Mouse (Mus musculus): ENCODE measurements around the gene Gm20458. TPM values are rescaled to one million over a fixed set of nuclear protein-coding genes. Genes with fewer than 3 reads are reported as not detected.

Gm20458 gene
- polyA plus RNA-seq, 1 experiment from 2014 or later = 12.2 TPM

GRCm38 (mm10) chr2:164485681-164486257 is 25.0 kb downstream of the Gm20458 start, which contains the start of gene Dbndd2:
TSS of gene Dbndd2 (plus strand) at chr2:164486106.
- Histone ChIP-seq H3K36me3 (no peaks in the 10 kb centered on the region), H3K4me2 (replicated peaks) (peak within 1 kb of the TSS; percentile 99), H3K27ac (replicated peaks) (no peak within 1 kb of the TSS), H3K9ac (peak within 1 kb of the TSS; percentile 50), H3K9me3 (replicated peaks) (no peaks in the 10 kb centered on the region), H3K27me3 (peaks cover 23% of the 10 kb centered on the region), H3K4me1 (peaks cover 22% of the 10 kb centered on the region), H3K4me3 (replicated peaks) (peak within 1 kb of the TSS; percentile 66)
- peak; percentile 36; the same call in 1 of the 2 replicates for ATAC-seq (ENCODE audit: insufficient number of reproducible peaks, low FRiP score, low TSS enrichment, low read depth)
- WGBS = 2% methylated on average over 26 of the region's 26 CpGs

GRCm38 (mm10) chr2:164486258-164487114 is 25.7 kb downstream of the Gm20458 start:
- Histone ChIP-seq H3K4me1 (peaks cover 22% of the 10 kb centered on the region), H3K27ac (replicated peaks) (no peak overlapping the region), H3K9ac (peak overlapping the region; percentile 50), H3K27me3 (peaks cover 23% of the 10 kb centered on the region), H3K9me3 (replicated peaks) (no peaks in the 10 kb centered on the region), H3K36me3 (no peaks in the 10 kb centered on the region; the same call in 1 of the 2 replicates), H3K4me3 (replicated peaks) (peak overlapping the region; percentile 66), H3K4me2 (replicated peaks) (peak overlapping the region; percentile 99)
- WGBS = under 1% methylated on average over 86 of the region's 90 CpGs
- peak; percentile 55 for ATAC-seq (ENCODE audit: insufficient number of reproducible peaks, low FRiP score, low TSS enrichment, low read depth)

GRCm38 (mm10) chr2:164487115-164487527 is 26.4 kb downstream of the Gm20458 start:
- no peaks in the 10 kb centered on the region; the same call in 1 of the 2 replicates for H3K36me3 ChIP-seq
- peaks cover 23% of the 10 kb centered on the region for H3K27me3 ChIP-seq
- ATAC-seq (ENCODE audit: insufficient number of reproducible peaks, low FRiP score, low TSS enrichment, low read depth) = peak; percentile 45; the same call in 1 of the 2 replicates
- peaks cover 22% of the 10 kb centered on the region for H3K4me1 ChIP-seq
- H3K9me3 ChIP-seq (replicated peaks) = no peaks in the 10 kb centered on the region
- H3K27ac ChIP-seq (replicated peaks) = no peak overlapping the region
- WGBS = 16% methylated on average over 11 of the region's 11 CpGs
- peak overlapping the region; percentile 50 for H3K9ac ChIP-seq
- peak overlapping the region; percentile 66 for H3K4me3 ChIP-seq (replicated peaks)
- peak overlapping the region; percentile 99 for H3K4me2 ChIP-seq (replicated peaks)

GRCm38 (mm10) chr2:164487812-164488211 is 27.0 kb downstream of the Gm20458 start:
- Histone ChIP-seq H3K4me2 (replicated peaks) (no peak overlapping the region), H3K27ac (replicated peaks) (no peak overlapping the region), H3K4me1 (peaks cover 22% of the 10 kb centered on the region), H3K4me3 (replicated peaks) (no peak overlapping the region), H3K9ac (no peak overlapping the region), H3K36me3 (no peaks in the 10 kb centered on the region; the same call in 1 of the 2 replicates), H3K9me3 (replicated peaks) (no peaks in the 10 kb centered on the region), H3K27me3 (peaks cover 23% of the 10 kb centered on the region)
- whole genome bisulfite sequencing = 63% methylated on average over 9 of the region's 9 CpGs
- no peak for ATAC-seq (ENCODE audit: insufficient number of reproducible peaks, low FRiP score, low TSS enrichment, low read depth)

DNA sequence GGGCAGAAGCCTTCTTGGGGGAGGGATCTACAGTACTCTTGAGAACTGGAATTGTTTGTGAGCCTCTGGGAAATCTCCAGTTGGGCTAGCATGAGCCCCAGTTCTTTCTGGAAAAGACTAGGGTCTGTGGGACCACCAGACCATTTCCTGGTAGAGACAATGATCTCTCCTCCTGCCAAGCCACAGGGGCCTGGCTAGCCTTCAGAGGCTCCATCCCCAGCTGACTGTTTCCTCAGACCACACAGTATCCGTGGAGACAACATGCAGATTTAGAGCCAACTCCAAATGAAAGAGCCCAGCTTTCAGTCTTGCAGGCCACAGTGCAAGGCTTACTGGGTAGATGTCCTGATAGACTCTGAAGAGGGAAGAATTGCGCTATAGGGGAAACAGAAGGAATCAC is 33.4 kb downstream of the Gm20458 start:
- Histone ChIP-seq H3K27ac (replicated peaks) (no peak overlapping the region), H3K36me3 (peaks cover 5% of the 10 kb centered on the region; the same call in 1 of the 2 replicates), H3K4me1 (peaks cover 9% of the 10 kb centered on the region), H3K9ac (no peak overlapping the region), H3K9me3 (replicated peaks) (no peaks in the 10 kb centered on the region), H3K27me3 (no peaks in the 10 kb centered on the region), H3K4me2 (replicated peaks) (no peak overlapping the region), H3K4me3 (replicated peaks) (no peak overlapping the region)
- no peak for ATAC-seq (ENCODE audit: insufficient number of reproducible peaks, low FRiP score, low TSS enrichment, low read depth)
- WGBS = 40% methylated on average over 2 of the region's 2 CpGs

DNA sequence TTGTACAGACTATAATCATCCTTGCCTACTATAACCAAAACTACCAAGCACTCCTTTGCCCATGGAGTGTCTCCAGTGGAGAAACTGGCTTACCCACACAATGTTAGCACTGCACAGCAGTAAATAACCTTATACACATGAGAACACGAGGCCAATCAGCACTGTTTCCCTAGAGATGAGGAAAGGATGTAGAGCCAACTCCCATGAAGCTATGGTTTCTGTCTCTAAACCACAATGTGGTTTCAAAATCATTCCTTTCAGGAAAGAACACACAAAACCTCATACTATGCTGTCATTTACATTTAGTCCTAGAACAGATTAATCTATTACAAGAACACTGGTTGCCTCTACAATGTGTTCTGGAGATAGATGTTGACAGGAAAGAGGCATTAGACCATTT is 35.6 kb downstream of the Gm20458 start:
- WGBS = 49% methylated on average over 1 of the region's 1 CpGs
- H3K4me2 ChIP-seq (replicated peaks) = peak overlapping the region; percentile 98; the same call in 1 of the 2 replicates
- no peak for ATAC-seq (ENCODE audit: insufficient number of reproducible peaks, low FRiP score, low TSS enrichment, low read depth)

GRCm38 (mm10) chr2:164496847-164497690 is 36.3 kb downstream of the Gm20458 start, which contains the start of gene Pigt:
TSS of gene Pigt (plus strand) at chr2:164497520.
- peak; percentile 87 for ATAC-seq (ENCODE audit: insufficient number of reproducible peaks, low FRiP score, low TSS enrichment, low read depth)
- 4% methylated on average over 43 of the region's 43 CpGs for WGBS
- H3K9me3 ChIP-seq (replicated peaks) = no peaks in the 10 kb centered on the region
- H3K4me3 ChIP-seq (replicated peaks) = peak within 1 kb of the TSS; percentile 89
- peak within 1 kb of the TSS; percentile 58 for H3K9ac ChIP-seq
- peaks cover 9% of the 10 kb centered on the region for H3K4me1 ChIP-seq
- H3K27me3 ChIP-seq = no peaks in the 10 kb centered on the region
- H3K4me2 ChIP-seq (replicated peaks) = peak within 1 kb of the TSS; percentile 98
- peaks cover 30% of the 10 kb centered on the region for H3K36me3 ChIP-seq
- H3K27ac ChIP-seq (replicated peaks) = peak within 1 kb of the TSS; percentile 17; the same call in 1 of the 2 replicates

More for the DNA sequence above, 35.6 kb downstream of the Gm20458 start:
- H3K9ac ChIP-seq = no peak overlapping the region
- peaks cover 24% of the 10 kb centered on the region for H3K36me3 ChIP-seq
- no peaks in the 10 kb centered on the region for H3K27me3 ChIP-seq
- H3K4me1 ChIP-seq = peaks cover 9% of the 10 kb centered on the region
- no peak overlapping the region for H3K4me3 ChIP-seq (replicated peaks)
- H3K27ac ChIP-seq (replicated peaks) = no peak overlapping the region
- H3K9me3 ChIP-seq (replicated peaks) = no peaks in the 10 kb centered on the region

DNA sequence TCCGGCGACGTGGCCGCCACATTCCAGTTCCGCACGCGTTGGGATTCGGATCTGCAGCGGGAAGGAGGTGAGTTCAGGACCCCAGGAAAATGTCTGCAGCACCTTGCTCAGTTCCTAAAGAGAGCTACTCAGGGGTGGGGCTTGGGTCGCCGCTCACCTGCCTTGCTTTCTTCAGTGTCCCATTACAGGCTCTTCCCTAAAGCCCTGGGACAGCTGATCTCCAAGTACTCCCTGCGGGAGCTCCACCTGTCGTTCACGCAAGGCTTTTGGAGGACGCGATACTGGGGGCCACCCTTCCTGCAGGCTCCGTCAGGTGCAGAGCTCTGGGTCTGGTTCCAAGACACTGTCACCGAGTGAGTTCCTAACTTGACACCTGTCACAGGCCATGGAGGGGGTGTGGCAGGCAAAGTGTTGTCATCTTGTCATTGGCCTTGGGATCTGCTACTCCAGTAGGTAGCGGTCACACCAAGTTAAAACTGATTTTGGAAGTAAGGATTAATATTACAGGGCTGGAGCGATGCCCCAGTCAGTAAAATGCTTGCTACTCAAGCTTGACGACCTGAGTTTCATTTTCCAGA is 37.0 kb downstream of the Gm20458 start:
- peak overlapping the region; percentile 98 for H3K4me2 ChIP-seq (replicated peaks)
- no peaks in the 10 kb centered on the region for H3K27me3 ChIP-seq
- WGBS = 6% methylated on average over 21 of the region's 21 CpGs
- peaks cover 37% of the 10 kb centered on the region for H3K36me3 ChIP-seq
- H3K9me3 ChIP-seq (replicated peaks) = no peaks in the 10 kb centered on the region
- peak overlapping the region; percentile 58 for H3K9ac ChIP-seq
- peaks cover 9% of the 10 kb centered on the region for H3K4me1 ChIP-seq
- H3K27ac ChIP-seq (replicated peaks) = peak overlapping the region; percentile 17; the same call in 1 of the 2 replicates
- peak; percentile 21; the same call in 1 of the 2 replicates for ATAC-seq (ENCODE audit: insufficient number of reproducible peaks, low FRiP score, low TSS enrichment, low read depth)
- peak overlapping the region; percentile 89 for H3K4me3 ChIP-seq (replicated peaks)

- peaks cover 9% of the 10 kb centered on the region for H3K4me1 ChIP-seq
- WGBS = 73% methylated on average over 5 of the region's 5 CpGs
- peaks cover 52% of the 10 kb centered on the region for H3K36me3 ChIP-seq
- H3K27me3 ChIP-seq = no peaks in the 10 kb centered on the region
- H3K9ac ChIP-seq = no peak overlapping the region
- H3K9me3 ChIP-seq (replicated peaks) = 0 out of 2 replicates have a peak, but pooled peaks cover 4% of the 10 kb centered on the region
- no peak overlapping the region for H3K4me3 ChIP-seq (replicated peaks)
- H3K27ac ChIP-seq (replicated peaks) = no peak overlapping the region
- ATAC-seq (ENCODE audit: insufficient number of reproducible peaks, low FRiP score, low TSS enrichment, low read depth) = no peak
- no peak overlapping the region for H3K4me2 ChIP-seq (replicated peaks)
These were observed 38.5 kb downstream of the Gm20458 start for GRCm38 (mm10) chr2:164499317-164499716.

DNA sequence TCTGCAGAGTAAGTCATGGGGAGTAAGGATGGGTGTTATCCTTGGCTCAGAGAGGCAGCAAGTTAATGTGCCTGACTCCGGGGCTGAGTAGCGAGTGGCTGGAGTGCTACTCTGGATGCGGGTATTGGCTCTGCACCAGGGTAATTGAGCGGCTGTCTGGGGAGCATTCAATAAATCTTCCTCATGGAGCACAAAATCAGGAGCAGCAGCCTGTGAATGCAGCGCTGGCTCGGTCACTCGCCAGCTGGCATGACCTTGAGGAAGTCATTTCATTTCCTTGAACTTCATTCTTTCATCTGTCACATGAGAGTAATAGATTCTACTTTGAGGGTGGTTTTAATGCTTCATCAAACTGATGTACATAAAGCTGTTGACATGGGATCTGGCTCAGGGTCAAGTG is 39.7 kb downstream of the Gm20458 start:
- WGBS = 92% methylated on average over 7 of the region's 7 CpGs
- peaks cover 64% of the 10 kb centered on the region for H3K36me3 ChIP-seq

More for the DNA sequence above, 39.7 kb downstream of the Gm20458 start:
- ATAC-seq (ENCODE audit: insufficient number of reproducible peaks, low FRiP score, low TSS enrichment, low read depth) = no peak
- Histone ChIP-seq H3K4me3 (replicated peaks) (no peak overlapping the region), H3K4me1 (peaks cover 9% of the 10 kb centered on the region), H3K9me3 (replicated peaks) (0 out of 2 replicates have a peak, but pooled peaks cover 10% of the 10 kb centered on the region), H3K27ac (replicated peaks) (no peak overlapping the region), H3K27me3 (no peaks in the 10 kb centered on the region), H3K4me2 (replicated peaks) (no peak overlapping the region), H3K9ac (no peak overlapping the region)

Measured in embryonic facial prominence, embryonic 15.5 days (tissue).